In the genomic region with DNA sequence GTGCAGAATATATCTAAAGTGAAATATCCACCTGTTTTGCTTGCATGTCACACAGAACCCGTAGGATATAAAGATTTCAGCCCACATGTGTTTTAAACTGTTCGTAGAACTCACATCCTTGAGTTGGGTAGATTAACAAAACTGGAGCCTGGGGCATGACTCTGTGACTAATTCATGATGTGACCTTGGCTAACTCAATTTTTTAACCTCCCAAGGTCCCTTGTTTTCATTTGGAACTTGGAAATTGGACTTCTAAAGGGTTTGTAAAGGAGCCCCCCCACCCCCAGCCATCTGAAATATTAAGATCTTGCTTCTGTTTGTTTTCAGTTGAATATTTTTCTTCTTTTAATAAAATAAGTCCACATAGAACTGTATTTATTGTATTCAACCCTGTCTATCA, we compare ENCODE assay signal across 24 mouse cellular contexts.
DNase-seq lines count a peak whose midpoint lies in the region; TF ChIP-seq lines count a peak whose summit lies in the region.
"Had no signal": no experiment of that assay in that cellular context is flagged by ENCODE, and none has a peak within 500 bp of the region (broad histone marks: within the 10 kb centered on the region; RNA-seq: fewer than 3 reads in every experiment).

No protein-coding gene starts in this region.

- no peak for TF ChIP-seq POLR2A in kidney, adult 2 months (IDR thresholded peaks at IDR 0.05; ENCODE audit: low read depth, low read length)

- H3K4me3 ChIP-seq in kidney, adult 2 months (ENCODE audit: insufficient read depth, low read depth, low read length) = no peak overlapping the region
- H3K4me3 ChIP-seq: embryonic facial prominence, embryonic 13.5 days; embryonic facial prominence, embryonic 15.5 days; erythroblast, embryonic 14.5 days; forebrain, embryonic 10.5 days; forebrain, embryonic 12.5 days had no signal

- TF ChIP-seq CTCF in kidney, adult 2 months (conservative IDR thresholded peaks at IDR 0.05; ENCODE audit: insufficient read depth, insufficient read length, low read depth, low read length) = no peak

- H3K4me1 ChIP-seq in kidney, adult 2 months (ENCODE audit: control insufficient read depth, insufficient read depth, low read length) = no peaks in the 10 kb centered on the region
- H3K4me1 ChIP-seq: embryonic facial prominence, embryonic 13.5 days; embryonic facial prominence, embryonic 15.5 days; forebrain, embryonic 12.5 days had no signal

- H3K36me3 ChIP-seq in kidney, adult 2 months (ENCODE audit: control insufficient read depth, insufficient read depth, low read length) = no peaks in the 10 kb centered on the region
- H3K36me3 ChIP-seq: embryonic facial prominence, embryonic 13.5 days; embryonic facial prominence, embryonic 15.5 days; forebrain, embryonic 10.5 days; forebrain, embryonic 12.5 days; G1E had no signal

- DNase-seq in adrenal gland, adult (ENCODE audit: inconsistent age in 2 of 2, low spot score in 1 of 2) = peak; percentile 29 to 76
- DNase-seq in adrenal gland, postnatal 4 days (ENCODE audit: low spot score in 2 of 2) = no peak
- DNase-seq in adrenal gland, adult 8-10 months = peak; percentile 8
- no peak for DNase-seq in adrenal gland, adult 18-20 months (ENCODE audit: low spot score in 2 of 2)
- peak; percentile 11 for DNase-seq in kidney, adult 2 months
- no peak for DNase-seq in kidney, postnatal 36 days
- DNase-seq in adrenal gland, postnatal 36 days = peak; percentile 2 to 19
- no peak for DNase-seq in layer of hippocampus, postnatal 25 days (ENCODE audit: extremely low spot score in 1 of 2, low spot score in 1 of 2)
- DNase-seq: B cell, adult 2 months; cerebellum, adult 11 months; cerebellum, adult 18-20 months; cerebellum, adult 8-10 months; cerebellum, adult 9-11 months; cerebellum, postnatal 14 days; cerebellum, postnatal 36 days; embryo, embryonic 11 days had no signal

- H3K27me3 ChIP-seq in kidney, adult 2 months (replicated peaks; ENCODE audit: control insufficient read depth, insufficient read depth, low read length) = no peaks in the 10 kb centered on the region
- H3K27me3 ChIP-seq: CH12.LX; embryonic facial prominence, embryonic 13.5 days; embryonic facial prominence, embryonic 15.5 days; forebrain, embryonic 12.5 days; Patski had no signal

- no peak overlapping the region for H3K27ac ChIP-seq in kidney, adult 2 months (ENCODE audit: insufficient read depth, low read depth, low read length)
- H3K27ac ChIP-seq: embryonic facial prominence, embryonic 13.5 days; embryonic facial prominence, embryonic 15.5 days; forebrain, embryonic 10.5 days; forebrain, embryonic 12.5 days had no signal

- 65% methylated on average over 2 of the region's 2 CpGs for WGBS in kidney, adult 2 months

Comparison
In these comparisons a context has a peak if more than half of its experiments do, and no peak if none do; other contexts are left out.
1. DNase-seq: peak in adrenal gland, adult (2 of 2), adrenal gland, adult 8-10 months (single experiment), kidney, adult 2 months (single experiment) and adrenal gland, postnatal 36 days (2 of 2); none in adrenal gland, postnatal 4 days (0 of 2), adrenal gland, adult 18-20 months (0 of 2), kidney, postnatal 36 days (0 of 2) and layer of hippocampus, postnatal 25 days (0 of 2).